Mouse (Mus musculus) right cerebral cortex, adult 2 months (tissue): ENCODE data around the gene Ppp1r14d.

Source experiments
- DNase-seq, 2 experiments: peaks; one replicate each; pipeline ENCODE4 v3.0.0; 2021 to 2022; ENCODE audit warnings: low spot score in 2 of 2

Ppp1r14d gene

DNA sequence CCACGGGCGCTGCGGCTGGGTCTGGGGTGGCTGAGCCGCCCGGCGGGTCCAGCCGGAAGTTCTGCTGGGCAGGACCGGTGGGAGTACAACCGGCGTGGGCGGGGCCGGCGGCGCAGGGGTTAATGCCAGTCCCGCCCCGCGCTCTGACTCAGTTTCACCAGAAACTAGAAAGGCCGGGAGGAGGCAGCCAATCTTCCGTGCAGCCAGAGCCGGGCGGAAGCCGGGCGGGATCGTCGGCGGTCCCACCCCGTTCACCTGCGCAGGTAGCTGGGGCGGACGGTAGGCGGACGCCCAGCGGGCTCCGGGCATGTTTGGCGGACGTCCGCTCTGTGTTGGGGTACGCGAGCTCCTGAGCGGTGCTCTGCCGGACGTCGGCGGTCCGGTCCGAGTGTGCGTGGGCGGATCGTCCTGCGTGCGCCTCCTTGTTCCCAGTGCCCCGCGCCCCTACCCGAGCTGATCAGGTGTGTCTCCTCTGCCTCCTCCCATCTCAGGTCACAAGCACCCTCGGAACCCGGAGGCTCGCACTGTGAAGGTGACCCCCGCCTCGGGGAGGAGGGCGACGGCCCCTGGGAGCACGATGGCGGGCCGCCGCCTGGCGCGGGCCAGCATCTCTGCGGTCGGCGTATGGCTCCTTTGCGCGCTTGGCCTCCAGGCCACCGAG is 7.6 kb upstream of the Ppp1r14d start, which contains the start of gene Spint1:
Gene Spint1, plus strand, starts transcription at position 153 of the 661 bp plus-strand sequence.
- no peak for DNase-seq

DNA sequence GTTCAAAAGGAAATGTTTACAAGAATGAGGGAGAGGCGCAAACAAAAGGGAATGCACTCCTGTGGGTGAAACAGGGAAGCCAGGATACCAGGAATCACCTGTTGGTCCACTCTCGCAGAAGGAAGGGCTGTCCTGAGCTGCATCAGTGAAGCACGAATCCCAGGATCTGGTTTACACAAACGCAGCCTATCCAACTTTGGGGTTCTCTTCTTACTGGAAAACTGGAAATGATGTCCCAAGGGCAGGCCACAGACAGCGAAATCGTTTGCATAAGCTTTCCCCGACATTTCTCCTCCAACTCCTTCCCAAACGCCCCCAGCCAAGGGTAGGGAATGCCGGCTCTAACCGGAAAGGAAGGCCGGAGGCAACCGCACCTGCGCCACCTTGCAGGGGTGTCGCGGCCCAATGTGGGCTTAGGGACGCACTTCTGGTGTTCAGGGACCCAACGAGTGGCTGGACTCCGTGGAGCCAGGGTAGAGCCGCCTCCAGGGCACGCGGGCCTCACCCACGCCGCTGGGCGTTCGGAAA is 7.0 kb upstream of the Ppp1r14d start:
- no peak for DNase-seq

DNA sequence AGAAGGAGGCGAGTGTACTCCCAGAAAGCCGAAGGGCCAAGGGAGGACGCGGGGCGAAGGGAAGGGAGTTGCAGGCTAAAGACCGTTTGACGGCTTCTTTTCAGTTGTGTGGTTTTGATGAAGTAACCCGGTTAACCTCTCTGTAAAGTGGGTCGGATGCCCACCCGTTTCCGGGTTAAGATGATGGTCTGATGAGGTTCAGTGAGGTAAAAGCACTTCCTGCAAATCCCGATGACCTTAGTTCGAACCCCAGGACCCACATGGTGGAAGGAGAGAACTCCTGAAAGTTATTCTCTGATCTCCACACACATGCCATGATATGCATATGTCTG is 20.6 kb downstream of the Ppp1r14d start:
- no peak for DNase-seq

DNA sequence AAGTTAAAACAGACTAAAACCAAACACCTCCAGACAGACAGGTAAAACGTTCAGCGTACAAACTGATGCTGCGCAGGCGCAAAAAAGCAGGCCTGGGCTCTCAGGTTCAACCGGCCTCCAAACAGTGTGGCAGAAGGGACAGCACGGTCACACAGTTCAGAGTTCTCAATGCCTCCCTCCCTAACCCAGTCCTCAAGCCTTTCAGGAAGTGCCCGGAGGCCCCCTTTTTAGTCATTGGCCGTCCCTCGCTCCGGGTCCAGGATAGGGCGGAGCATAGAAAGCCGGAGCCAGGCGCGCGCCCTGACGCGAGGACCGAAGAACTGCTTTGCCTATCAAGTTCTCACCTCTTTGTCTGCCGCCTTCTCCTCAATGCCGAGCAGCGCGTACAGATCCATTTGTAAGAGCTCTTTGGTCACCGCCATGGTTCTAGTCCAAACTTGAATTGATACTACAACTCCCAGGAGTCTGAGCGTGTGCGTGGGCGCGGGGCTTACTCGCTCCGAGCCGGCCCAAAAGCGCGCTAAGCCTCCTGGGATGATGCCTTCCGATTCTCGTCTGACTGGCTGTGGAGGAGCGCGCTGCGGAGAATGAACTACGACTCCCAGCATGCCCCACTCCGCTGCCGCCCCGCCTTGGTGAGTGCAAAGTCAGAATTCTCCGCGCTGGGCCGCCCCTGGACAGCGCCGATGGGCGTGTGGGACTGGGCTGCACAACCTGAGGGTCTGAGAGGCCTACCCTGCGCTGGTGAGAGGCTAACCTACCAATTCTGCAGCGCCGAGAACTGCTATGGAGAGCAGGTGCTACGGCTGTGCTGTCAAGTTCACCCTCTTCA is 21.1 kb downstream of the Ppp1r14d start, which contains the start of the genes Zfyve19 and Dnajc17:
Gene Zfyve19, plus strand, starts transcription at position 274 of the 832 bp plus-strand sequence.
Gene Dnajc17, minus strand, starts transcription at position 452 of the 832 bp plus-strand sequence.
- DNase-seq, result peak; percentile 98 to 99

DNA sequence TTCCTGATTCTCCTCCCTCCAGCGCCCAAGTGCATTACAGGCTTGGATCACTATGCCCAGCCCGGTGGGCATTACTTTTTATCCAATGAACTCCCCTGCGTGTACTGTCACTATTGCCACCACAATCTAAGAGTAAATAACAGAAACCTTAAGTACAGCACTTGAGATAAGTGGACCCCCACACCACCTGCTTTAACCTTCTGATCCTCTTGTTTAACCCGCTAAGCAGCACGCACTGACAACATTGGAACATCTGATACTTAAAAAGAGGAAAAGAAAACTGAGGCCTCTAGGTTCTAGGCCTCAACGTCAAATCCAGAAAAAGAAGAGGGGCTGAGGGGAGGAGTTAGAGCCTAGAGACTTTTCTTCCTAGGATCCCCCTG is 21.8 kb downstream of the Ppp1r14d start:
- no peak for DNase-seq

DNA sequence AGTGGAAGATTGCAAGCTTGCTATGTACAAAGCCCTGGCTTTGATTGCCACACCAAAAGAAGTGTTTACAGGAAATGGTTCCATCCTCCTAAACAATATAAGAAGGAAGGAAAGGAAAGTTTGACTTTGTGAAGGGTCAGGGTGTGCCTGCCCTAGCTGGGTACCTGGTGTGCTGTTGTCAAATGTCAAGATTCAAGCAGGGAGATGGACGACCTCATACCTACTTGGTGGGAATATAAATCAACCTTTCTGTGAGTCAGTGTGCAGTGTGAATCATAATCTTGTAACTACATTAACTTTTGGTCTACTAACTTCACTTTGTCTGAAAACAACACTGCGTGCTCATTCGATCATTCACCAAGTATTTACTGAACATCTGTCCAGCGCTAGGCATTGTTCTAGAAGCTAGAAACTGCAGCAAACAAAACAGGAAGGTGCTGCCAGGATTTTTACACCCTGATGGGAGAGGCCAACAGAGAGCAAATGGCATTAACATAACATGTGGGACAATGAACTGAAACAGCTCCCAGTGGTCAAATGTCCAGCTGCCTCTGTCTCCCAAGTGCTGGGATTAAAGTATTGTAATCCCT is 25.7 kb downstream of the Ppp1r14d start:
- no peak for DNase-seq

DNA sequence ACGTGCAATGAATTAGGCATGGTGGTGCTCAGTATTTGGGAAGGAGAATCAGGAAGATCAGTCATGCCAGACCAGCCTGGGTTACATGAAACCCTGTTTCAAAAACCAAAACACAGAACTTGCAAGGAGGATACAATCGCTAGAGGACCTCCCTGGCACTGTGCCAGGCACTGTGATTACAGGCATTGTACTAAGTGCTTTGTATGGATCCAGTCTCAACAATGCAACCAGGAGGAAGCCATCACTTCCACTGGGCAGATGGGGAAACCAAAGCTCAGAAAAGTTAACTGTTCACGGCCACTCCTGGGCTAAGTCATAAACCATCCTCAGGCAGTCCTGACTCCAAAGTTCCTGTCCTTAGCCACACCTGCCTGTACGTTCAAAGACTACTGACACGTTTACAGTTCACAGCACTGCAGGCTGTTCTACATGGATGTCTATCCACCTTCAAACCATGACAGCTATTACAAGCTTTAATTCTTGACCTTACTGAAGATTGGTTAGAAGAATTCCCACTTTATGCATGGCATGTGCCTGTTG is 26.7 kb downstream of the Ppp1r14d start:
- no peak for DNase-seq

DNA sequence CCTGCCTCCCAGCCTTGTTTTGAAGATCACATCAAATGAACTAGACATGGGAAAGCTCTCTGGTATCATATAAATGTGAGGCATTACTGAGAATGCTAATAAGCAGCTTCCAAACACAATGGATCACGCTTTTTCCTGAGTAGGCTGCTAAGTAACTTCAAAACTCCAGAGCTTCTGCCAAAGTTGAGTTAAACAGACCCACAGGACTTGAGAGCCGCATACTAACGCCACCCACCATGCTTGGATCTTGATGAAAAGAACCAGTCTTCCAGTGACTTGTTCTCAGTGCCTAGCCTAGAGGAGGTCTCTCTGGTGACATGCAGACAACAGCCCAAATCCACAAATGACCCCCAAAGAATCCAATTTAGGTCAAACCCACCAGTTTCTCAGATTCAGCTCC is 30.8 kb downstream of the Ppp1r14d start:
- DNase-seq, result no peak

DNA sequence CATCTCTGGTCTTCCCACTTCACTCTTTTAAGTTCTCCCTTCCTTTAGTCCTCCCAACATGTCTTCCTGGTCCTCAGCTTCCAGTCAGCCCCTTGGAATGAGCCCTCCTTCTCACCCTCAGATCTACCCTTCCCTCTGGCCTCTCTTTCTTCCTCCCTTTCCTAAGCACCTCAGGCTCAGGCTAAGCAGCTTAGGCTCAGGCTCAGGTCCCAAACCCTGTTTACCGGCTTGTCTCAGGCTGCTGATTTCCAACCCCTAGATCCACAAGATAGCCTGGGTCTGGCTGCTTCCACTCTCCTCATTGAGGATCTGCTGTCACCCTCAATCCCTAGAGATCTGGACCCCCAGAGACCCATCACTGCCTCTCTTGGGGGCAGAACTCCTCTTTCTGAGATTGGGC is 31.7 kb downstream of the Ppp1r14d start:
- DNase-seq, result no peak

DNA sequence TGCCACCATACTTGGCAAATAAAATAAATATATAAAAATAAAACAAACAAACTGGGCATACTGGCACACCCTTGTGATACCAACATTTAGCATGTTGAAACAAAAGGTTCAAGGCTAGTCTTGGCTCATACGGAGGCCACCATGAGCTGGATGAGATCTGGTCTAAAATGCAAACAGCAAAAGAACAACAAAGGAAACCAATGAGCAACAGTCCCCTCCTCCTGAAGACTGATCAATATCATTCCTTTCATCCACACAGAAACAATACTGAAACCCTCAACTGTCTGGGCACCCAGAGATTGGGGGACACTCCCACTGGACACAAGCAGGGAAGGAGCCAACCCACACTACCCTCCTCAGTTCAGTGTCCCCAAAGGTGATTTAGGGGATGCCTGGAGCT is 32.2 kb downstream of the Ppp1r14d start:
- DNase-seq, result no peak

DNA sequence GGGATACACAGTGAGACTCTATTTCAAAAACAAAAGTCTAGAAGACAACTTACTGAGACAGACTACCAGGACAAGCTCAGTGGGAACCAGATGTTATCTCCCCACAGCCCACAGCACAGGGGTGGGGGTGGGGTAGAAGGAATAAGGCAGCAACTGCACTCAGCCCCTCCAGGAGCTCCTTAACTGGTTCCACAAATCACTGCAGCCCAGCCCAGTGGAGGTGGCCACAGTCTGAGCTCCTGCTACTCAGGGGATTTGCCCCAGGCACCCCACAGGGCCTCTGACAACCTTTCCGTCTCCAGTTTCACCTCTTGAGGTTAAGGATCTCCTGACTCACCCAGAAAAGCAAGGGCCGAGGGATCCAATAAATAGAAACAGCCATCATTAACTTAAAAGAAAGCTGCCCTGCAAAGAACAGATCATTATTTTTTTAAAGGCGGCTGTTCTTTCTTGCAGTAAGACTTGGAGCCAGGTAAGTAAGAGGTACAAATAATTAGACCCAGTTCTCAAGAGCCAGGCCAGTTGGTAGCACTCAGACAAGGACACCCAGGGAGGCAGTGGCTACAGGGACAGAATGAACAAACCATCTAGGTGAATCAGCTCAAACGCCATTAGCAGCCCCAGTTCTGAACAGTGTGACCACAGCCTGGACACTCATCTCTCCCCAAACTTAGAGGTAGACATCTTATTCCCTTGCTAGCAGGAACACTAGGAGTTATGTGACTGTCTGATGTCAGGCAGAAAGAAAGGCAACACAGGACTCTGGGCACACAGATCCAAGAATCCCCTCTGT is 33.2 kb downstream of the Ppp1r14d start:
- no peak for DNase-seq

DNA sequence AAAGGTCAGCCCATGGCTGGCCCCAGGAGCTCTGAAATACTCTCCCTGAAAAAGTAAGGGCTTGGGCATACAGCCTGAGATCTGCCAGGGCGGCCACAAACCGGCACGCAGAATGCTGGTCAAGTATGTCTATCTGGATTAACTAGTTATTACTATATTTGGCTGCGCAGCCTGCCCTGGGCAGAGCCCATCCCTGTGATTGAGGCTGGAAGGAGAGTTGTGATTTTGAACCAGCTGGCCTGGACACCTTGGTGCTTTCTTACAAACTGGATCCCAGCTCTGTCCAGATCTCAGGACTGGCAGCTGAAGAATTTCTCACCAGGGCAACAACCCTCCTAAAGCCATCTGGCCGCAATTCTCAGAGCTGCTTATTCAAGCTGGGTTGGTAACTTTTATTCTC is 35.6 kb downstream of the Ppp1r14d start:
- no peak for DNase-seq

DNA sequence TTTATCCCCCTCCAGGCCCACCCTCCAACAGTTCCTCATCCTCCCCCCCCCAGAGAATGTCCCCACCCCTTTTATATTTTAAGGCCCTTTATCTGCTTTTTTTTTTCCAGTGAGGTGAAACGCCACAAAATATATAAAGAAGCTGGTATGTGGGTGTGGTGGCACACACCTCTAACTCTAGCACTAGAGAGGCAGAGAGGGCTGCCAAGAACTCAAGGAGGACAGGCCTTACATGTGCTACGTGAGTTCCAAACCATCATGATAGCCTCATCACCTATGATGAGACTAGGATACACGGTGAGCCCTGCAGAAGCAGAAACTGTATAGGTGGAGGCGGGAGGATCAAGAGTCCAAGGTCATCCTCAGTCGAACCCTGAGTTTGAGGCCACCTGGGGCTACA is 38.7 kb downstream of the Ppp1r14d start:
- no peak for DNase-seq

DNA sequence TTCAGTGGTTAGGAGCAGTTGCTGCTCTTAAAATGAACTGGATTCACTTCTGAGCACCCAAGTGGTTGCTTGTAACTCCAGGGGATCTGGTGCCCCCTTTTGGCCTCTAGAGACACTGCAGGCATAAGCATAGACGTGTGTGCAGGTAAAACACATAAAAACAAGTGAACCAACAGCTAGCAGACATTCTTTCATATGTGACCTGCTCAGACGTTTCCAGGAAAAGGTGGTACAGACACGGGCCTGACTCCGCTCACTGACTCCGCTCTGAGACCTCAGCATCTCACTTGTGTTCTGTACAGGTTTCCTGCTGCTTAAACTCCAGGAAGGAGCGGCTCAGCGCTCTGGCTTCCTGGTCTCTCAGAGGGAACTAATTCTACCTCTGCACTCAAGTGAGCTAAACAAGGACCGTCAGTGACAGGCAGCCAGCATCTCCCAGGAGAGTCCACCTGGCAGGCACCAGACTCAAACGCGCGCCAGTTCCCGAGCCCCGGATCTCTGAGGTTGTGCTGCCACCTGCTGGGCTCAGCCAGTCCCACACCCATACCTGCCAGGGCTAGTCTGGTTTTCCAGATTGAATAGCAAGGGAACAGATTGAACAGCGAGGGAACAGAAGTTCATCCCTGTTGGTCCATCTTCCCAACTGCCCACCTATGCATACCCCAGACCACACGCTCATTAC is 40.5 kb downstream of the Ppp1r14d start:
- DNase-seq, result peak; percentile 86 to 94

DNA sequence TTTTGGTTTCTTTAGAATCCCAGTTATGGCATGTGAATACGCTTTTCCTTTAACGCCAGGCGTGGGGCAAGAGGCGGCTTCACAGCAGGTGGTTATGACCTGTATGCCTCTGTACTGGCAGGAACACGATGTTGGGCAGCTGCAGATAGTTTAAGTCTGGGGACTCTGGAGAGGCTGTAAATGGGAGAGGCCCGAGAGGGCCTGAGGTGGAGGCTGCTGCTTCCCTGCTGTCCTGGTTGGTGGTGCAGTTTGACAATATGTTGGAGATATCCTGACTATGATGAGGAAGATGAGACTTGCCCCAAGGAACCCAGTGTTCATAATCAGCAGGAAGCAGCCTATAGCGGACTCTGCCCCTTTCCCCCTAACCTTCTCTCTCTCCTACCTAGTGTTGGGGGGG is 46.8 kb downstream of the Ppp1r14d start:
- no peak for DNase-seq

DNA sequence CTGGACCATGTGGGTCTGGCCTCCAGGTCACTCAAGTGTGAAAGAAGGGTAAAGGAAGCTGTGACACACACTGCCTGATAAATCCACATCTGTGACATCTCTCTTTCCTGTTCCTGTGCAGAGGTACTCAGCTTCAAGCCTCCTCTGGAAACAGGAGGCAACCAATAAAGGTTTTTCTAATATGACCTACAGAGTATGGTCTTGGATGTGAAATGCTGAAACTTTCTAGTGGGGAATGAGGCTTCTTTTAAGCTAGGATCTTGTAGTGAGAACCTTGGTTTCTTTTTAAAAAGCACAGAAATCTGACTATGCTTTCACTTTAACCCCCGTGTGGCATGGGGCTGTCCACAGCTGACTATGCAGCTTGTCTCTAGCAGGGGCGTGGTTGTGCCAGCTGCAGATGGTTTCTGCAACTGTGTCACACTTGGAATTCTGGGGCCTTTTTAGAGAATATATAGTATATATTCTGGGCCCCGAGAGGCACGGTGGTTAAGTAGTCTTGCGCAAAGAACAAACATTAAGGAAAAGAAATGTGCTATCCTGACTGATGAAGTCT is 52.2 kb downstream of the Ppp1r14d start:
- DNase-seq, result no peak

DNA sequence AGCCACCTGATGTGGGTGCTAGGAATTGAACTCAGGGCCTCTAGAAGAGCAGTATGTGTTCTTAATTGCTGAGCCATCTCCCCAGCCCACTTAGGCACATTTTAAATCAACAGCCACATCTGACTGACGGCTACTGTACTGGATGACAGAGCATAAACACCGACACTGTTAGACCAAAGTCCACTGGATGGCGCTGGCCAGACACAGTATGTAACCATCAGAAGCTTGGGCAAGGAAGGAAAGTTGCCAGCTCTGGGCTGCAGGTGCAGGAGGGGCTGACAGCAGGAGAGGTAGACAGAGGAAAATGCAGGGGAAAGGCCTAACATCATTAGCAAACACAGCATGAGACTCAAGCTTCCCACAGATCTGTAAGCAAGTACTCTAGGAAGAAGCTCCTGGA is 52.9 kb downstream of the Ppp1r14d start:
- DNase-seq, result no peak

DNA sequence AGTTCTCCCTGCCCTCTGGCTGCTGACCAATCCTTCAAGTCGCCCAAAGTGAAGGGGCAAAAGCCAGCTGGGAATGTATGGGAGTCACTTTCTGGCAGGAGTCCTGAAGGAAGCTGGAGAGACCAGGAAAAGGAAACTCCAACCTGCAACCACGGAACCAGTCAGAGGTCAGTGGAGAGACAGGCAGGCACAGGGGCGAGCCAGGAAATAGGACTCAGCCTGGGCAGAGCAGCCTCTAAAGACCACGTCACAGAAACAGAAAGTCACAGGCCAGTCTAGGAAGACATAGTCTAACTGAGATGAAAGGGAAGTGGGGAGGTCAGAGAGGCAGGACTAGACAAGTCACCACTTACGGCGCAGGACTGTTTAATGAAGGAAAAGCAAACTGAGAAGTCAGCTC is 54.1 kb downstream of the Ppp1r14d start:
- no peak for DNase-seq

DNA sequence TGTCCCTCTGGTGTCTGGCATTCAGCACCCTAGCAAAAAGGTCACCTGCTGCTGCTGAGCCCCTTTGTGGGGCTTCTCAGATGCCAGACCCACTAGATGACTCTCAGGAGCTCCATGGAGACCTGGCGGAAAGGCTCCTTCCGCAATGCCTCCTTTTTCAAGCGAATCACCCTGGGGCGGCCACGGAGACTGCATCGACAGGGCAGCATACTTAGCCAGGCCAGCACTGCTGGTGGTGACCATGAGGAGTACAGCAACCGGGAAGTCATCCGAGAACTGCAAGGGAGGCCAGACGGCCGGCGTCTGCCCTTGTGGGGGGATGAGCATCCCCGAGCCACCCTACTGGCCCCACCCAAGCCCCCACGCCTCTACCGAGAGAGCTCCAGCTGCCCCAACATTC is 54.8 kb downstream of the Ppp1r14d start:
- no peak for DNase-seq

DNA sequence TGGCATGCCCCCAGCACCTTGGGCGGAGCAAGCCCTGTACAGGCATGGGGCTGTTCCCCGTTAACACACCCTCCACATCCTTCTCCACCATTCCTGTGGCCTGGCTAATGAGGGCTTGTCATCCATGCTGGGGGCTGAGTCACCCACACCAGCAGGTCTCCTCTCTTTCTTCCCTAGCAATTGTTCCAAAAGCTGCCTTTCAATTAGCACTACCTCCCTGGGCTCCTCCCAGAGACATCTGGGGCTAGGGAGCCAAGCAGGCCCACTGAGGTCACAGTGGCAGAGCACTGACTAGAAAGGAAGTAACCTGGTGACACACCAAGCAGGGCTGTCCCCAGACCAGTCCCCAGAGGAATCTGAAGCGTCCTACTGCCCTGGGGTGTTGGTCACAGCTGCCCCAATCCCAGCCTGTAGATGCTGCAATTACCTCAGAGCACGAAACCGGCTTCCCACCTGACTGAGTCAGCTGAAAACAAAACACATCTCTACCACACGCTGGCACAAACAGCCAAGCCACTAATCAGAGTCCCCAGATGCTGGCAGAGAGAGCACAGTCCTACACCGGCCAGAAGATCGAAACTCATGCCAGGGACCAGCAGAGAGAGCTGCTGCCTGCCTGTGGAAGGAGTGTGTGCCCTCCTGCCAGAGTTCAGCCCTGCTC is 55.6 kb downstream of the Ppp1r14d start, which contains the start of gene Gm14137:
Gene Gm14137, plus strand, starts transcription at position 519 of the 661 bp plus-strand sequence.
- no peak for DNase-seq
